14 mouse cellular contexts compared by ENCODE assay signal in genomic region chr7:78794571-78795092, GRCm38 (mm10). TPM values are rescaled to one million over a fixed set of nuclear protein-coding genes. Genes with fewer than 3 reads are reported as not detected.
DNase-seq lines count a peak whose midpoint lies in the region; ATAC-seq and TF ChIP-seq lines count a peak whose summit lies in the region.
"Had no signal": no experiment of that assay in that cellular context is flagged by ENCODE, and none has a peak within 500 bp of the region (broad histone marks: within the 10 kb centered on the region; RNA-seq: fewer than 3 reads in every experiment).

No protein-coding gene starts in this region.

- 52% methylated on average over 6 of the region's 6 CpGs for WGBS in bone marrow, adult 2 months
- whole genome bisulfite sequencing in liver, embryonic 11.5 days, result 74% methylated on average over 6 of the region's 6 CpGs
- WGBS in hindbrain, embryonic 13.5 days, result 79% methylated on average over 6 of the region's 6 CpGs
- 59% methylated on average over 6 of the region's 6 CpGs for WGBS in forebrain, embryonic 14.5 days

- H3K9me3 ChIP-seq in liver, embryonic 11.5 days (ENCODE audit: control insufficient read depth, low read length), result no peaks in the 10 kb centered on the region
- no peaks in the 10 kb centered on the region for H3K9me3 ChIP-seq in hindbrain, embryonic 13.5 days
- H3K9me3 ChIP-seq in forebrain, embryonic 14.5 days (replicated peaks; ENCODE audit: control insufficient read depth, low read length), result no peaks in the 10 kb centered on the region

- no peak for TF ChIP-seq POLR2A in bone marrow, adult 2 months (IDR thresholded peaks at IDR 0.05; ENCODE audit: borderline replicate concordance, control insufficient read depth, low read depth, low read length)

- DNase-seq in heart, adult 11 months, result peak; percentile 92
- no peak for DNase-seq in heart, postnatal 14 days
- DNase-seq in gonadal fat pad, adult 2 months (ENCODE audit: low read depth), result peak; percentile 63
- no peak for DNase-seq in liver, embryonic 11.5 days (ENCODE audit: low spot score)
- DNase-seq in cerebellum, adult 11-12 months, result no peak
- DNase-seq in forebrain, embryonic 14.5 days (ENCODE audit: low spot score), result no peak
- DNase-seq: cerebellum, adult 8-10 months; kidney, adult 11 months; lung, postnatal 10 days; right cerebral cortex, postnatal 4 days had no signal

- no peak overlapping the region for H3K4me2 ChIP-seq in liver, embryonic 11.5 days
- H3K4me2 ChIP-seq in hindbrain, embryonic 13.5 days, result no peak overlapping the region
- no peak overlapping the region for H3K4me2 ChIP-seq in forebrain, embryonic 14.5 days (ENCODE audit: low read length)

- peaks cover 6% of the 10 kb centered on the region; the same call in 1 of the 2 replicates for H3K4me1 ChIP-seq in bone marrow, adult 2 months (ENCODE audit: control insufficient read depth, insufficient read depth, low read length)
- peaks cover 20% of the 10 kb centered on the region for H3K4me1 ChIP-seq in liver, embryonic 11.5 days (replicated peaks; ENCODE audit: control insufficient read depth, insufficient read depth, low read length)
- H3K4me1 ChIP-seq in hindbrain, embryonic 13.5 days (replicated peaks), result peaks cover 13% of the 10 kb centered on the region
- H3K4me1 ChIP-seq in forebrain, embryonic 14.5 days (ENCODE audit: control insufficient read depth, insufficient read depth, low read length), result peaks cover 6% of the 10 kb centered on the region

- ATAC-seq in liver, embryonic 11.5 days (replicated peaks; ENCODE audit: low FRiP score), result no peak
- ATAC-seq in hindbrain, embryonic 13.5 days (ENCODE audit: low FRiP score), result no peak
- ATAC-seq in forebrain, embryonic 14.5 days, result no peak

- no peaks in the 10 kb centered on the region for H3K27me3 ChIP-seq in liver, embryonic 11.5 days (replicated peaks; ENCODE audit: control insufficient read depth, insufficient read depth, low read length)
- no peaks in the 10 kb centered on the region for H3K27me3 ChIP-seq in hindbrain, embryonic 13.5 days
- H3K27me3 ChIP-seq in forebrain, embryonic 14.5 days (replicated peaks; ENCODE audit: control insufficient read depth, insufficient read depth, low read length), result no peaks in the 10 kb centered on the region

- peaks cover 5% of the 10 kb centered on the region; the same call in 1 of the 2 replicates for H3K36me3 ChIP-seq in liver, embryonic 11.5 days (ENCODE audit: control insufficient read depth, insufficient read depth, low read length)
- H3K36me3 ChIP-seq in hindbrain, embryonic 13.5 days, result peaks cover 28% of the 10 kb centered on the region
- peaks cover 28% of the 10 kb centered on the region for H3K36me3 ChIP-seq in forebrain, embryonic 14.5 days (ENCODE audit: control insufficient read depth, insufficient read depth, low read length)

- no peak for TF ChIP-seq CTCF in bone marrow, adult 2 months (IDR thresholded peaks at IDR 0.05; ENCODE audit: control insufficient read depth, insufficient read depth, low read length)

- intact Hi-C loops in heart, postnatal 14 days (cut with DNase I), result loop anchor here (10.0 kb wide), 1 partner anchor 290 kb away; no protein-coding TSS in a partner anchor

- no peak overlapping the region for H3K4me3 ChIP-seq in bone marrow, adult 2 months (replicated peaks; ENCODE audit: control insufficient read depth, low read depth, low read length)
- no peak overlapping the region for H3K4me3 ChIP-seq in liver, embryonic 11.5 days (ENCODE audit: low read depth, low read length)
- no peak overlapping the region for H3K4me3 ChIP-seq in hindbrain, embryonic 13.5 days
- H3K4me3 ChIP-seq in forebrain, embryonic 14.5 days (ENCODE audit: low read depth, low read length), result no peak overlapping the region
- H3K4me3 ChIP-seq: layer of hippocampus, adult 2 months had no signal

- 0 out of 2 replicates have a peak overlapping the region, but pooled peaks have one; percentile 26 for H3K27ac ChIP-seq in bone marrow, adult 2 months (ENCODE audit: control insufficient read depth, insufficient read depth, low read depth, low read length, poor library complexity)
- H3K27ac ChIP-seq in liver, embryonic 11.5 days (ENCODE audit: low read depth, low read length), result no peak overlapping the region
- no peak overlapping the region for H3K27ac ChIP-seq in hindbrain, embryonic 13.5 days
- H3K27ac ChIP-seq in forebrain, embryonic 14.5 days (ENCODE audit: low read depth, low read length), result no peak overlapping the region
- H3K27ac ChIP-seq: layer of hippocampus, adult 2 months had no signal

- H3K9ac ChIP-seq in liver, embryonic 11.5 days (ENCODE audit: low read depth, low read length), result 0 out of 2 replicates have a peak overlapping the region, but pooled peaks have one; percentile 5
- no peak overlapping the region for H3K9ac ChIP-seq in hindbrain, embryonic 13.5 days
- no peak overlapping the region for H3K9ac ChIP-seq in forebrain, embryonic 14.5 days (ENCODE audit: low read length)

RNA-seq across cellular contexts. Expression of gene Mrpl46, which starts 11.3 kb away (rescaled TPM):
- 10 to 100 TPM; 42.8 to 48.3 TPM for total RNA-seq in heart, postnatal 14 days (2021)
- polyA plus RNA-seq in bone marrow, adult 2 months (2011; ENCODE audit: insufficient read depth, insufficient read length, low replicate concordance, missing spikeins), result 11.2 and 21.5 TPM in 2 replicates
- 13.1 and 13.7 TPM in 2 replicates for polyA plus RNA-seq in gonadal fat pad, adult 2 months (2012; rRNA removed)
- 91.9 and 95.8 TPM in 2 replicates for polyA plus RNA-seq in liver, embryonic 11.5 days (2014; fragmentation: Nextera tagmentation; extraction: Ambion mirVana)
- 57.1 and 57.5 TPM in 2 replicates for polyA plus RNA-seq in hindbrain, embryonic 13.5 days (2015; fragmentation: Nextera tagmentation; extraction: Ambion mirVana)
- 65.2 and 71.4 TPM in 2 replicates for polyA plus RNA-seq in forebrain, embryonic 14.5 days (2014; fragmentation: Nextera tagmentation; extraction: Ambion mirVana)

RNA-seq across cellular contexts. Expression of gene Mrps11, which starts 11.7 kb away (rescaled TPM):
- total RNA-seq in heart, postnatal 14 days (2021), result 10 to 100 TPM; 45.1 to 46.0 TPM
- 20.0 and 24.7 TPM in 2 replicates for polyA plus RNA-seq in bone marrow, adult 2 months (2011; ENCODE audit: insufficient read depth, insufficient read length, low replicate concordance, missing spikeins)
- polyA plus RNA-seq in gonadal fat pad, adult 2 months (2012; rRNA removed), result 44.4 and 51.7 TPM in 2 replicates
- 89.2 and 92.4 TPM in 2 replicates for polyA plus RNA-seq in liver, embryonic 11.5 days (2014; fragmentation: Nextera tagmentation; extraction: Ambion mirVana)
- polyA plus RNA-seq in hindbrain, embryonic 13.5 days (2015; fragmentation: Nextera tagmentation; extraction: Ambion mirVana), result 71.9 and 73.9 TPM in 2 replicates
- 75.4 and 88.2 TPM in 2 replicates for polyA plus RNA-seq in forebrain, embryonic 14.5 days (2014; fragmentation: Nextera tagmentation; extraction: Ambion mirVana)

RNA-seq across cellular contexts. Expression of gene Det1, which starts 52.4 kb away (rescaled TPM):
- total RNA-seq in heart, postnatal 14 days (2021), result 1 to 10 TPM; 8.6 to 9.9 TPM
- 5.2 and 6.0 TPM in 2 replicates for polyA plus RNA-seq in bone marrow, adult 2 months (2011; ENCODE audit: insufficient read depth, insufficient read length, low replicate concordance, missing spikeins)
- polyA plus RNA-seq in gonadal fat pad, adult 2 months (2012; rRNA removed), result 16.0 and 16.7 TPM in 2 replicates
- polyA plus RNA-seq in liver, embryonic 11.5 days (2014; fragmentation: Nextera tagmentation; extraction: Ambion mirVana), result 19.7 and 22.4 TPM in 2 replicates
- polyA plus RNA-seq in hindbrain, embryonic 13.5 days (2015; fragmentation: Nextera tagmentation; extraction: Ambion mirVana), result 15.5 and 18.5 TPM in 2 replicates
- 18.7 and 20.5 TPM in 2 replicates for polyA plus RNA-seq in forebrain, embryonic 14.5 days (2014; fragmentation: Nextera tagmentation; extraction: Ambion mirVana)

RNA-seq across cellular contexts. Expression of gene Ntrk3, which starts 56.8 kb away (rescaled TPM):
- total RNA-seq in heart, postnatal 14 days (2021), result 1 to 10 TPM; 2.5 to 3.5 TPM
- 0.14 and 1.0 TPM in 2 replicates for polyA plus RNA-seq in bone marrow, adult 2 months (2011; ENCODE audit: insufficient read depth, insufficient read length, low replicate concordance, missing spikeins)
- 12.7 and 12.8 TPM in 2 replicates for polyA plus RNA-seq in gonadal fat pad, adult 2 months (2012; rRNA removed)
- polyA plus RNA-seq in liver, embryonic 11.5 days (2014; fragmentation: Nextera tagmentation; extraction: Ambion mirVana), result 1.1 and 2.3 TPM in 2 replicates
- 21.1 and 22.6 TPM in 2 replicates for polyA plus RNA-seq in hindbrain, embryonic 13.5 days (2015; fragmentation: Nextera tagmentation; extraction: Ambion mirVana)
- polyA plus RNA-seq in forebrain, embryonic 14.5 days (2014; fragmentation: Nextera tagmentation; extraction: Ambion mirVana), result 16.4 and 21.6 TPM in 2 replicates
- total RNA-seq: hematopoietic stem cell, adult 5-6 weeks had no signal

Comparison
In these comparisons a context has a peak if more than half of its experiments do, and no peak if none do; other contexts are left out.
1. DNase-seq: peak in heart, adult 11 months (single experiment) and gonadal fat pad, adult 2 months (single experiment); none in heart, postnatal 14 days (0 of 2), liver, embryonic 11.5 days (single experiment), cerebellum, adult 11-12 months (single experiment) and forebrain, embryonic 14.5 days (single experiment).